Mouse (Mus musculus): ENCODE results near the gene Tmem205.

The Tmem205 gene

DNA sequence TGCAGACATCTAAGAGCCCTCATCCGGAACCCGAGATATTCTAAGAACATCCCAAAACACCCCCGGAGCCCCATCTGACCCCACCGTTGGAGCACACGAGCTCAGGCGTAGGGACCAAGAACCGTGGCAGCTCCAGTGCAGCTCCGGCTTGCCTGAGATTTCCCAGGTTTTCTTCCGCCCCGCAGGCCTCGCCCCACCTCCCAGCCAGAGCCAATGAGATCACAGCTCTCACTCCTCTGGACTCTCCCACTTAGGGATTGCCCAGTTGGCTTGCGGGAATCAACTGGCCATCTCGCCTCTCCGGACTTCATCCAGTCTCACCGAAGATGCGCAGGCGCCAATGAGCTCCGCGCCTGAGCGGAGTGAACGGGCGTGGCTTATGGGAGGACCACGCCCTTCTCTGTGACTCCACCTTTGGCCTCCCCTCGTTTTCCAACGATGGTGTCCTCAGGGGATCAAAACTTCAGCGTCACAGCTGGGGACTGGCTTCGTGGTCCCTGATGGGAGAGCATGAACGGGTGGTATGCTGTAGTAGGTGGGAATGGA lies at the start of gene Tmem205, which contains the start of gene Ccdc159:
Gene Tmem205 (minus strand): TSS at position 349 of the 546 bp plus-strand sequence.
Gene Ccdc159 (plus strand): TSS at position 264 of the 546 bp plus-strand sequence.
- DNase-seq (ENCODE audit: low spot score) = peak; percentile 47

DNA sequence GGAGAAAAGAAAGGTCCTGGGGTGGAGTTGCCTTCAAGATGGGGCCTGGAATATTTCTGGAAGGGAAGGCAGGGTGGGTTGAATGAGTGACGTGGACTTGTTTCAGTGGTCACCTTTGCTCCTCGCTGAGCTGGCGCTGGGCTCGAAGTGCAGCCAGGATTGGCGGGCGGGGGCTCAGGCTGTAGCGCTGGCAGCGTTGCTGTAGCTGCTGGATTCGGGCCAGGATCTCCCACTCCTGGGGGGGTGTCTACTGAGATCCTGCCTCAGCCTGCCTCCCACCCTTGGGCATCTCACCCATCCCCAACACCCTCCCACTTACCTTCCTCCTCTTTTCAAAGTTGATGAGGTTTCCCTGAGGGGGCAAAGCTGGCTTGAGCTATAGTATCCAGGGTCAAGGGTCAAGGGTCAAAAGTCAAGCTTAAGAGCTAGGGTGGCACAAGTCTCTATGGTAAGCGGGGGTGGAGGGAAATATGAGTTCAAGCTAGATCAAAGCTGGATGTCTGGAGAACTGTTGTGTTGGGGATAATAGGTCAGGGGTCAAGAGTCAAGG lies 49.3 kb upstream of the Tmem205 start:
- no peak for DNase-seq (ENCODE audit: low spot score)

DNA sequence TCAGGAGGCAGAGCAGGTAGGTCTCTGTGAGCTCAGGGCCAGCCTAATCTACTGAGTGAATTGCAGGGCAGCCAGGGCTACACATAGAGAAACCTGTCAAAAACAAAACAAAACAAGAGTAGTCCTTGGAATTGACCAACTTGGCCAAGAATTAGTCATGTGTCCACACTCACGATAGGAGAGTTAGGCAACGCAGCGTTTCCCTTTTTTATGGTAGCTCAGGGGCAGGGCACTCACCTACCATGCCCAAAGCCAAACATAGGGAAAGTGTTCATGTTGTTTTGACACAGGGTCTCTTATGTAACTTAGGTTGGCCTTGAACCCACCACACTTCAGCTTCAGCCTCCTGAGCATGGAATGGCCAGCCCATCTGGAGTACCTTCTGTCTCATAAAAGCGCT lies 41.9 kb upstream of the Tmem205 start:
- DNase-seq (ENCODE audit: low spot score) = no peak

DNA sequence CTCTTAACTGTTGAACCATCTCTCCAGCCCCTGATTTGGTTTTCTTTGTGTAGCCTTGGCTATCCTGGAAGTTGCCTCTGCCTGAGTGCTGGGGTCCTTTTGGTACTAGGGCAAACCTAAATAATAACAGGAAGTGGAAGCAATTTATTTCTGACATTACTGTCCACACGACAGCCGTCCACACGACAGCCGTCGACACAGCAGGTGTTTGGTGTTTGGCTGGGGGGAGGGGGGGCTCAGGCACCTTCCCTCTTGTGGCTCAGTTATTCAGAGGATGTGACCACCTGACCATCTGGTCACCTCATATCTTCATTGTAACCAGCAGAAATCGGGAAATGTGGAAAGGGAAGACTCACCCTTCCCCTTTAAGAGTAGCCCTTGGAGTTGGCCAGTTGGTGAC lies 41.5 kb upstream of the Tmem205 start:
- DNase-seq (ENCODE audit: low spot score) = no peak

DNA sequence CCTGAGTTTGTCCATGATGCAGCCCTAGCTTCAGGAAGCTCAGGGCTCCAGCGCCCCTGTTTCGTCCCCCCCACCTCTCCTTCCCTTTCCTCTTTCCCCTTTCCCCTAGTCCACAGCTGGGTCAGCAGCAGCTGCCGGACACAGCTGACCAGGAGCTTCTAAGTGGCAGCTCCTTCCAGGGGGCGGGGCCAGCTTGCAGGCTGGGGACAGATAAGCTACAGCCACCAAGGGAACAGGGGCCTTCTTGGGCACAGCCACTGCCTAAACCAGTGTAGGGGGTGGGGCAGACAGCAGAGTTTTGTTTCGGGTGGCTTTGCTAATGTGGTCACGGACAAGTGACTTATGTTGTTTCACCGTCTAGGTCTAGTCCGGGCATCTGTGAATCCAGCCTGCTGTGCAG lies 36.1 kb upstream of the Tmem205 start, which contains the start of gene Epor:
Gene Epor (minus strand): TSS at position 90 of the 400 bp plus-strand sequence.
- DNase-seq (ENCODE audit: low spot score) = peak; percentile 82

DNA sequence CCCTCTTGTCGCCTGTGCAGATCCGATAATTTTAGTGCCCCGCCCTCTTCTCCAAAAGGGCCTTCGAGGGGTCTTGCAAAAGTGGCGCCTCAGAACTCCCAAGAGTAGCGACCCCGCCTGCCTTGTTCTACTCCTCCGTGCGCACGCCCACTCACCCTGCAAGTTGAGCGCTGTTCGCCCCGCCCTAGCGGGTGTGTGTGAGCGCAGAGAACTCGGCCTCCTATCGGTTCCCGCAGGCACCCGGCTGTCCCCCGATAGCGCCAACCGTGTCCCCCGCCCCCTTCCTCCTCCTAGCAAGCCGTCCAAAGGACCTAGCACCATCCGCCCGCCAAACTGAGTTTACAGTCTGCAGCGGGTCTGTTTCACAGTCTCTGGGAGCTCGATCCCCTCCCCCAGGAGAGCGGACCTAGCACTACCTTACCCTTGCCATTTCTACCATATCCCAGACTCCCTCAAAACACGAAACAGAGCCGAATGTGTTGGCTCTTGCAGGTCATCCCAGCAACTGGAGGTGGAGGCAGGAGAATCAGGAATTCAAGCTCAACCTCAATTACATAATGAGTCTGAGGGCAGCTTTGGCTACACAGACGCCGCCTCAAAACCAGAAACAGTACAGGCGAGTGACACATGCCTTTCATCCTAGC lies 35.2 kb upstream of the Tmem205 start:
- DNase-seq (ENCODE audit: low spot score) = peak; percentile 97

DNA sequence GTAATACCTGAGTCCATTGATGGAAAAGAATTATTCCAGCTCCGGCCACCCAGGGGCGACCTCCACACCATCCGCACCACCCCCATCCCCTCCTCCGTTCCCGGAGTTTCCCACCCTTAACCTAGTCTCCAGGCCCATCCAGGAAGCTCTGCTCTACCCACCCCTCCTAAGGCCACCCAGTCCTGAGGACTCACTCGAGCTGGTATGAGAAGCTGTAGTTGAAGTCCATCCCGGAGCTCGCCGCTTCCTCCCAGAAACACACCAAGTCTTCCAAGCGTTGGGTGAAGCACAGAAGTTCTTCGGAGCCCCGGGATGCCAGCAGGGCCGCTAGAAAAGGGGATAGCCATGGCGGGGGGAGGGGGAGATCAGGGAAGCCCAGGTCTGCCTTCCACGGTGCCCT lies 34.7 kb upstream of the Tmem205 start:
- no peak for DNase-seq (ENCODE audit: low spot score)

DNA sequence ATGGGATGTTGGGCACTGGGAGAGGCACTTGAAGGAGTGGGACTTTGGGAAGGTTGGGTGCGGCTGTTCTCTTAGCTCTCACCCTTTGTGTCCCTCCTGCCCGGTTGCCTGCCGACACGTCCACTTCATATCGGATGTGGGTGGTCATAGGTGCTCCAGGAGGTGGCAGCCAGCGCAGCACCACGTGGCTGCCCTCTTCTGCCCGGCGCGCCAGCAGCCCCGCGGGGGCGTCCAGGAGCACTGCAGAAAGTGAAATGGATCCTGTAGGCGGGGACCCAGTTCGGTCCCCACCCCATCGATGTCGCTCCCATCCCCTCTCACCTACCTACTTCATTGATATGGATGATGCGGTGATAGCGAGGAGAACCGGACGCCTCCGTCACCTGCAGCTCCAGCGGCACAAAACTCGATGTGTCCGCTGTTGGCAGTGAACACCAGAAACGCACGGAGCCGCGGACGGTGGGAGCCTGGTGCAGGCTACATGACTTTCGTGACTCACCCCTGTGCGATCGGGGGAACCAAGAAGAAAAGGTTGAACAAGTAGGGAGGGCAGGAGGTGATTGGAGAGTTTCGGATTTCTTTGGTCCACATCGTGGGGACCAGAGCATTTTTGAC lies 34.1 kb upstream of the Tmem205 start:
- no peak for DNase-seq (ENCODE audit: low spot score)

DNA sequence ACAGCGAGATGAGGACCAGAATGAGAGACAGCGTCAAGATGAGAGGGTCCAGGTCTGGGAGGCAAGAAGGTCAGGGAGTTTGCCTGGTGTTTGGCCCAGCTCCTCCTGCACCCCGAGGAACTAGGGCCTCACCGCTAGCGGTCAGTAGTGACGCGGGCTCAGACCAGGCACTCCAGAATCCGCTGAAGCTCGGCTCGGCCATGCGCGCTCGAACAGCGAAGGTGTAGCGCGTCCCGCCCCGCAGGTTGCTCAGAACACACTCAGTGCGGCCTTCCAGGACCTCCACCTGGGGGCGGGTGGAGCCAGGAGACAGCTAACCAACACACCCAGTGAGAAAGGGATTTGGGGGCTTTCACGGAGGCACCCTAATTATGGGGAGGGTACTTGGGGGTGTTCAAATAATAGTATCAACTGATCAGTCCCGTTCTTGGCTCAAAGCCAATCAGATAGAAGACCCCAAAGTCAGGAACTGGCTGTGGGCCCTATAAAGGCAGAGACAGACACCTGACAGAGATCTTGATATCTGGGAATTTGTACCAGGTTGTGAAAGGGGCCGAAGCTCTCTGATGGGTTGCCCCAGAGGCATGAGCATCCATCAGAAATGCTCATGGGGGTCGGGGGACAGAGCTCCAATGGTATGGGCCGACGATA lies 33.3 kb upstream of the Tmem205 start:
- no peak for DNase-seq (ENCODE audit: low spot score)

DNA sequence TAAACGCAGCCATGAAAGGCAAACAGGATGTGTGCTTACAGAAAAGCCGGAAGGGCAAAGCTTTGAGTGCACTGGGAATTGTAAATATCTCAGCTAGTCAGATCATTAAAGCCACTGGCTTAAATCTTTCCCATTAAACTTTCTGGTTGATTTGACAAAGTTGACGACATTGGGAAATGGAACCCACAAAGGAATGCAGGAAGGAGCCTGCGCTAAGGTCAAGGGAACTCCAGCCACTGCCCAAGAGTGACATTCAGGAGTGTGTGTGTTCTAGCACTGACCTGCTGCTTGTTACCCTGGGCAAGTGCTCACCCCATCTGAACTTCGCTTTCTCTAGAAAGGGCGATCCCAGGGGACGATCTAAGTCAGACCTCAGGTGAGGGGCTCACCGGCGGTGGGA lies 32.8 kb upstream of the Tmem205 start:
- no peak for DNase-seq (ENCODE audit: low spot score)

DNA sequence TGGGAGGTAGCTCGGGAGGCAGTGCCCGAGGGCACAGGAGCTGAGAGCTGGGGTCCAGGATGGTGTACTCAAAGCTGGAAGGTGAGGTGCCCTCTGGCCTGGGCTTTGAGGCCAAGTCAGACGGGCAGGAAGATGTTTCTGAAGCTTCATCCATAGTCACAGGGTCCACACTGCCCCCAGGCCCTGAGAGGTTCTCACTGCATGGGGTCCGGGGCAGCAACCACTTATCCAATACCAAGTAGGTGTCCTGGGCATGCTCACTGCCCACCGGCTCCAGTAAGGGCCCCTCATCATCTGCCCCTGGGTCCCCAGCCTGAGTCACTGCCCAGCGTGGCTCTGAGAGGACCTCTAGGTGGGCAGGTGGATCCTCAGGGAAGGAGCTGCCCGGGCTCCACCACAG lies 31.9 kb upstream of the Tmem205 start:
- no peak for DNase-seq (ENCODE audit: low spot score)

DNA sequence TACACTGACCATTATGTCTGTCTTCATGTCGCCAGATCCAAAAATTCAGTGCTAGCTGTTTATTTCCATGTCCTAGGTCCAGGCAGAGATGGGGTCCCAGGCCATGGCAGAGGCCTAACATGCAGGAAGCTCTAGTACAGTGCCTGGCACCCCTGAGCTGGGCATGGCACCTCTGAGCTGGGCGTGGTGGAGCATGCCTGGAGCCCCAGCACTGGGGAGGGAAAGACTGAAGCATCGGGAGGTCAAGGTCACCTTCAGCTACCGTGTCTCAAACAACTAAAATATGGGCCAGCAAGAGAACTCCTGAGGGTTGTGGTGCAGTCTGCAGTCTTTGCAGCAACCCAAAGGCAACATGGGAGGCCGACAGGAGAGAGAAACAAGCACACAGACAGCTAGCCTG lies 31.0 kb upstream of the Tmem205 start:
- DNase-seq (ENCODE audit: low spot score) = no peak

DNA sequence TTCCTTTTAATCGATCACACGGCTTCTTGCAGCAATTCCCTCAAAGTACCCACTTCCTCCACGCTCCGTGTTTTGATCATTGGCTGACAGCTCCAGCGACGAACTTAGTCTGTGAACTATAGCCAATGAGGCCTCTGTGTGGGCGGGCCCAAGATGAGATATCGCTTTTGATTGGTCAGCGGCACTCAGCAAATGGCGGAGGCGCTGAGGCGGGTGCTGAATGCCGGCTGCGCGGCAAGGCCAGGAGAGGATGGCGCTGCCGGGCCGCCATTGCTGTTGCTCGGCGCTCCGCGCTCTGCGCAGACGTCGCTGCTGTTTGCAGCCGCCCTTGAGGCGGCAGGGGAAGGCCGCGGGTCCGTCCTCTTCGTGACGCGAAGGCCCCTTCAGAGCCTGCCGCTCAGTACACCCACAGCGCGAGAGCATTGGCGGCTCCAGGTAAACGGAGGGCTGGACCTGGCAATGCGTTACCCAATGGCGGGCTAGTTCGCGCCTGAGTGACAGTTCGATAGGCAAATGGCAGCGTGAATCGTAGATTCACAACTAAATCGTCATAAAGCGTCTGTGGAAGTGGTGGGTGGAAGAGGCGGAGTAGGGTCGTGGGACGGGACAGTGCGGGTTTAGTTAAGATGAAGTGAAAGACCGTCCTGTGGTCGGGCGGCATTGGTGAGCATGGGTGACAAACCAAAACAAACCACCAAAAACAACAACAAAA lies 28.4 kb upstream of the Tmem205 start, which contains the start of gene Swsap1:
Gene Swsap1 (plus strand): TSS at position 186 of the 712 bp plus-strand sequence.
- peak; percentile 99 for DNase-seq (ENCODE audit: low spot score)

DNA sequence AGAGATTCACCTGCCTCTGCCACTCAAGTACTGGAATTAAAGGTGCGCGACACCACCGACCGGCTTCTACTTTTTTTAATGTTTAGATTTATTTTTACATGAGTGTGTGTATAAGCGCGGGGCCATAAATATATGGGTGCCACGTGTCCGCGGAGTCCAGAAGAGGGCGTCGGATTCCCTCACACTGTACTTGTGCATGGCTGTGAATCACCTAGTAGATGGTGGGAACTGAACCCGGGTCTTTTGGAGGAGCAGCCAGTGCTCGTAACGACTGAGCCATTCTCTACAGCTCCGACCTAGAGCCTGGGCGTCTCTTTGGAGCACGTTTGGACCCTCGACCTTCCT lies 27.8 kb upstream of the Tmem205 start:
- no peak for DNase-seq (ENCODE audit: low spot score)

DNA sequence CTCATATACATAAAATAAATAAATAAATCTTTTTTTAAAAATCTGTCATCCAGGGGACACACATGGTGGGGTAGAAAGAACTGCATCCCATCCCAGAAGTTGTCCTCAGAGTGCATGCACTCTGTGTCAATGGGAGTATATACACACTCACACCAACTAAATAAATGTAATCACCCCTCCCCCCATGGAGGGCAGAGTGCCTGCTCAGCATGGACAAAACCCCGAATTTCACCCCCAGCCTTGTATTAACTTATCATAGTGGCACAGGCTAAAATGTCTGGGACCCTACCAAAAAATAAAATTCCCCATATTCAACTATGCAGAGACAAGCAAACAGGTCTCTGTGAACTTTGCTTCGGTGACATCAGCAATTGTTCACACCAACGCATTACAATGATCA lies 27.3 kb upstream of the Tmem205 start:
- DNase-seq (ENCODE audit: low spot score) = no peak

DNA sequence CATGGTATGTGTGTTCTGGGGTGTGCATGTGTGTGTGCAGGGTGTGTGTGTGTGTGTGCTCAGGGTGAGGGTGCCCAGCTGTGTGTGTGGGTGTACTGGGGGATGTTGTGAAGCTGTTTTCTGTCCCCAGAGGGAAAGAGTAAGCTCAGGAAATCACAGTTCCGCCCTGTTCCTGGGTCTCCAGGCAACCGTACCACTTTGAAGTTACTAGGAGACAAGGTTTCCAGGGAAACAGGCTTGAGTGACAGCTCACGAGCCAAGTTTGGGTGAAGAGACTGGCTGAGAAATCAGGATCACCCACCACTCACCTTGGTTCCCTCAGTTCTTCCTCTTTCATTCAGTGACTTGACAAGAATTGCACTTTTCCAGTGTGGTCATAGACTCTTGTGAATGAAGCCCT lies 26.2 kb upstream of the Tmem205 start:
- DNase-seq (ENCODE audit: low spot score) = no peak

DNA sequence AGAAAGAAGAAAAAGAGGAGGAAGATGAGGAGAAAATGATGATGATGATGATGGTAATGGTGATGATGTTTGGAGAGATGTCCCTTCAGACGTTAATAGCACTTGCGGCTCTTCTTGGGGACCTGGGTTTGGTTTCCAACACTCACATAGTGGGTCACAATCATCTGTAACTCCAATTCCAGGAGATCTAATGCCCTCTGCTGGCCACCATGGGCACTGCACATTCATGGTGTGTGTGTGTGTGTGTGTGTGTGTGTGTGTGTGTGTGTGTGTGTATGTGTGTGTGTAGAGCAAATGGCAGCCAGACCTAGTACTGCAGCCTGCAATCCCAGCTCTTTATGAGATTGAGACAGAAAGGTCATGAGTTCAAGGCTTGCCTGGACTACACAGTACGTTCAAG lies 24.6 kb upstream of the Tmem205 start:
- no peak for DNase-seq (ENCODE audit: low spot score)

DNA sequence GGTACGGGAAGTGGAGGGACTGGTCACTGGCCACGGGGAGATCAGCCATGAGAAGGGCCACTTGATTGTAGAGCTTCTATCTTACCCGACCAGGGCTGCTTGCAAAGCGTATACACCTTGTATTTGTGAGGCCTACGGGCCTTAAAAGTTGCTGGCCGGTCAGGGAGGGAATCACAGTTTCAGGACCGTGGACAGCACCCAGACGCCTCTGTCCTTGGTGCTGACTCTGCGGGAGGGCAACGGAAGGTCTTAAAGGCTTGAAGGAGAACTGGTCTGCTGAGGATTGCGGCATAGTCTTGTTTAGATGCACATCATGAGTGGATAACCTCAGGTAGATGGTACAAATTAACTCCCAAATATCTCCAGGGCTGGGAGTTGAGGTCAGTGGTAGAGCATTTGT lies 23.0 kb upstream of the Tmem205 start:
- DNase-seq (ENCODE audit: low spot score) = peak; percentile 69

DNA sequence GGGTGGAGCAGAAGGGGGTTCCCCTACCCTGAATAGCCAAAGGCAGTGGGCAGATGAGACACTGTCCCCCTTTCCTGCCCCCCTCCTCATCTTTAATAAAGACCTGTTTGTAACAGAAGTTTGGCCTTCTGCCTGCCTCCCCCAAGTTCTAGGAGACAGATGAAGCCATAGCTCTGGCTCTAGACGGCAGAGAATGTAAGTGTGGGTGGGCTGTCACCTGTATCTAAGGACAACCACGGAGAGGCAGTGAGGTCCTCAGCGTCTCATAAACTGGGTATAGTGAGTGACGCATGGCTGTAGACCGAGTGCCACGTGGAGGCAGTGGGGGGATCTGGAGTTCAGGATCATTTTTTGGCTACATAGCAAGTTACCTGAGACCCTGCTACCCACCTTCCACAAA lies 21.4 kb upstream of the Tmem205 start:
- DNase-seq (ENCODE audit: low spot score) = no peak

DNA sequence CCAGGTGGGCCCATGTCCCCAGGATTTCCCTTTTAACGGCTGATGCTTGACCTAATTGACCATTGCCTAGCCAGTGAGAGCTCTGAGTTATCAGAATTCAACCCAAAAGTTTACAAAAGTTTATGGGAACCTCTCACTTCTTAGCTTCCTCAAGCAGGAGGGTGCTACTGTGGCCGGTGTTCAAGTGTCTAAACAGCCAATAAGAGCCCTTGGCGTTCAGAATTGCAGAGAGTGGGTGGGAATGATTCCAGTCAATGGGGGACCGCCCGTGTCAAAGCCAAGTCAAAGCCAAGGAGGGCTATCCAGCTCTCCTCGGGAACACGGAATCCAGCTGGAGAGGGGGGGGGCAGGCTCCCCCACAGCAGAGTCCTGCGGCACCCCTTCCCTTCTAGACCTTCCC lies 20.8 kb upstream of the Tmem205 start:
- DNase-seq (ENCODE audit: low spot score) = no peak

DNA sequence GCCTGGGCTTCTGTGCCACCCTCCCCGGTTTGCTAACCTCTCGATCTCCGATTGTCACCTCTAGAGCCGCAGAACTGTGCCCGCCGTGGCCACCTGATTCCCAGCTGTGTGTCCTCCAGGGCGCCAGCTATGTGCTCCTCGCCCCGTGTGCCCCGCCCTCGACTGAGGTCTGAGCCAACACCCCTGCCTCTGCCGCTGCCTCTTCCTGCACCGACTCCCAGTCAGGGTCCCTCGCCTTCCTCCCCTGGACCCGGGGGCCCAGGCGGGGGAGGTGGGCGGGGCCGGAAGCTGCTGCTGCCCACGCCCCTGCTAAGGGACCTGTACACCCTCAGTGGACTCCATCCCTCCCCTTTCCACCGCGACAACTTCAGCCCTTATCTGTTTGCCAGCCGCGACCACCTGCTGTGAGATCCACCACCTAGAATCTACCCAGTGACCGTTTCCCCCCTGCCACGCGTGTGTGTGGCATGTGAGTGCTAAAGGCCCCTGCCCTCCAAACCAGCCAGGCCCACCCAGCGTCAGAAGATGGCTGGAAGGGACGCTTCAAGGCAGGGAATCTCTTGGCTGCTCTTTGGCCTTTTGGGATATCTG lies 20.3 kb upstream of the Tmem205 start:
- no peak for DNase-seq (ENCODE audit: low spot score)

DNA sequence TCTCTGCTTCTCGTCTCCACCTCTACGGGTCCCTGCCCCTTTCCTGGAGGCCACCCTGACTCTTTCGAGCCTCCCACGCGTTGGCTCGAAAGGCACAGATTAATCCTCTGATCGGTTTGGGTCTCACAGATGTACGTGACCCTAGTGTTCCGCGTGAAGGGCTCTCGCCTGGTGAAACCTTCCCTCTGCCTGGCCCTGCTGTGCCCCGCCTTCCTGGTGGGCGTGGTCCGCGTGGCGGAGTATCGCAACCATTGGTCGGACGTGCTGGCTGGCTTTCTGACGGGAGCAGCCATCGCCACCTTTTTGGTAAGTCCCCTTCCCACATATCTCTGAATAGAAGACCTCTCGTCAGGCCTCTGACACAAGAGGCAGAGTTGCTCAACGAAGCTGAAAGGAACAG lies 16.9 kb upstream of the Tmem205 start:
- no peak for DNase-seq (ENCODE audit: low spot score)
